Mouse (Mus musculus) retina, postnatal 7 days (tissue): ENCODE data around the gene Reep1.
A peak's percentile ranks its signal among the peaks of the same experiment; 100 is the strongest.

Source experiments
- DNase-seq: peaks from one replicate; pipeline ENCODE4 v3.0.0-alpha.2; 2012; ENCODE audit warnings: low read depth, low spot score

Gene Reep1

GRCm38 (mm10) chr6:71737202-71737601, 29.8 kb downstream of the Reep1 start:
- DNase-seq: no peak

- DNase-seq: no peak
Observed at GRCm38 (mm10) chr6:71738611-71739010, 31.2 kb downstream of the Reep1 start.

GRCm38 (mm10) chr6:71740921-71741320, 33.6 kb downstream of the Reep1 start:
- DNase-seq: no peak

- no peak for DNase-seq
Observed at GRCm38 (mm10) chr6:71741998-71742636, 34.8 kb downstream of the Reep1 start.

GRCm38 (mm10) chr6:71744934-71745333, 37.6 kb downstream of the Reep1 start:
- no peak for DNase-seq

GRCm38 (mm10) chr6:71745482-71746234, 38.3 kb downstream of the Reep1 start:
- no peak for DNase-seq

GRCm38 (mm10) chr6:71746246-71746645, 38.9 kb downstream of the Reep1 start:
- no peak for DNase-seq

- no peak for DNase-seq
Observed at GRCm38 (mm10) chr6:71746846-71747245, 39.5 kb downstream of the Reep1 start.

GRCm38 (mm10) chr6:71751602-71752001, 44.2 kb downstream of the Reep1 start:
- no peak for DNase-seq

- DNase-seq: no peak
Observed at GRCm38 (mm10) chr6:71752791-71753464, 45.6 kb downstream of the Reep1 start.

GRCm38 (mm10) chr6:71757039-71757894, 49.9 kb downstream of the Reep1 start:
- DNase-seq: peak; percentile 66

- DNase-seq: no peak
Observed at GRCm38 (mm10) chr6:71758780-71759179, 51.4 kb downstream of the Reep1 start.

- DNase-seq: no peak
Observed at GRCm38 (mm10) chr6:71760073-71760472, 52.7 kb downstream of the Reep1 start.

- DNase-seq: no peak
Observed at GRCm38 (mm10) chr6:71767761-71768160, 60.4 kb downstream of the Reep1 start.

GRCm38 (mm10) chr6:71769901-71770690, 62.7 kb downstream of the Reep1 start:
- no peak for DNase-seq

- no peak for DNase-seq
Observed at GRCm38 (mm10) chr6:71770856-71771255, 63.5 kb downstream of the Reep1 start.

- no peak for DNase-seq
Observed at GRCm38 (mm10) chr6:71771282-71771681, 63.9 kb downstream of the Reep1 start.

- no peak for DNase-seq
Observed at GRCm38 (mm10) chr6:71772156-71772555, 64.8 kb downstream of the Reep1 start.

GRCm38 (mm10) chr6:71772636-71773208, 65.4 kb downstream of the Reep1 start:
- no peak for DNase-seq

GRCm38 (mm10) chr6:71778016-71778415, 70.7 kb downstream of the Reep1 start:
- no peak for DNase-seq

- no peak for DNase-seq
Observed at GRCm38 (mm10) chr6:71779831-71780230, 72.5 kb downstream of the Reep1 start.
